Mouse (Mus musculus) adrenal gland, postnatal 36 days (tissue): ENCODE results near the gene Vars. TPM values are rescaled to one million over a fixed set of nuclear protein-coding genes. Genes with fewer than 3 reads are reported as not detected.
"Not testable (repeated sequence)": the region's sequence is repeated elsewhere in the genome, so short reads cannot be mapped to it uniquely, and the experiment has no call there.

Experiments
- DNase-seq, 2 experiments: peaks; one replicate each; pipeline ENCODE4 v3.0.0; 2021; ENCODE audit warnings: mixed read lengths in 1 of 2
- long read RNA-seq, 2 experiments: library from polyadenylated mRNA; stranded (forward); transcript quantifications; one replicate each; pipeline ENCODE4 v2.0.0; 2021; ENCODE audit warnings: borderline sequencing depth in 2 of 2
- total RNA-seq, 2 experiments: library from RNA; stranded (reverse); gene quantifications; 2 replicates each; pipeline ENCODE4 v1.2.3; 2021

Gene Vars
- 10 to 100 TPM; 61.5 to 62.9 TPM for total RNA-seq
- long read RNA-seq, experiment 1, full-length matches to known transcripts: 25 of 60 reads
- long read RNA-seq, experiment 1, partial matches to known transcripts: 29 of 60 reads
- long read RNA-seq, experiment 1, other reads (novel, unspliced or antisense): 6 of 60 reads
- long read RNA-seq, experiment 2, full-length matches to known transcripts: 4 of 19 reads
- long read RNA-seq, experiment 2, partial matches to known transcripts: 14 of 19 reads
- long read RNA-seq, experiment 2, other reads (novel, unspliced or antisense): 1 of 19 reads

- peak; percentile 91 to 93 for DNase-seq
Measured at GRCm38 (mm10) chr17:35000717-35001451, at the start of gene Vars. Gene Vars, plus strand, starts transcription at chr17:35000987.

GRCm38 (mm10) chr17:34951636-34952377 lies 49.0 kb upstream of the Vars start:
- no peak for DNase-seq

GRCm38 (mm10) chr17:34952378-34953040 lies 48.3 kb upstream of the Vars start:
- peak; percentile 82 to 83 for DNase-seq

GRCm38 (mm10) chr17:34953258-34953657 lies 47.5 kb upstream of the Vars start:
- no peak for DNase-seq

- no peak for DNase-seq
Measured at GRCm38 (mm10) chr17:34953904-34954303, 46.9 kb upstream of the Vars start.

GRCm38 (mm10) chr17:34954831-34955230 lies 46.0 kb upstream of the Vars start:
- no peak for DNase-seq

- no peak for DNase-seq
Measured at GRCm38 (mm10) chr17:34955884-34956283, 44.9 kb upstream of the Vars start.

GRCm38 (mm10) chr17:34956340-34956739 lies 44.4 kb upstream of the Vars start:
- DNase-seq: no peak

GRCm38 (mm10) chr17:34957291-34957690 lies 43.5 kb upstream of the Vars start:
- DNase-seq: not testable (repeated sequence)

GRCm38 (mm10) chr17:34957966-34958365 lies 42.8 kb upstream of the Vars start:
- DNase-seq: not testable (repeated sequence)

GRCm38 (mm10) chr17:34958734-34959129 lies 42.1 kb upstream of the Vars start:
- not testable (repeated sequence) for DNase-seq

GRCm38 (mm10) chr17:34959130-34959778 lies 41.5 kb upstream of the Vars start, which contains the start of gene Hspa1b:
Gene Hspa1b, minus strand, starts transcription at chr17:34959238.
- DNase-seq: peak; percentile 84 to 88

GRCm38 (mm10) chr17:34959881-34960515 lies 40.8 kb upstream of the Vars start:
- DNase-seq: peak; percentile 61 to 71

- DNase-seq: no peak
Measured at GRCm38 (mm10) chr17:34960702-34961493, 39.9 kb upstream of the Vars start.

- no peak for DNase-seq
Measured at GRCm38 (mm10) chr17:34962125-34962524, 38.7 kb upstream of the Vars start.

- DNase-seq: no peak
Measured at GRCm38 (mm10) chr17:34962841-34963240, 37.9 kb upstream of the Vars start.

- DNase-seq: peak in 1 of 2 experiments; percentile 35
Measured at GRCm38 (mm10) chr17:34964640-34965049, 36.1 kb upstream of the Vars start.

- DNase-seq: no peak
Measured at GRCm38 (mm10) chr17:34965627-34966026, 35.2 kb upstream of the Vars start.

- peak in 1 of 2 experiments; percentile 39 for DNase-seq
Measured at GRCm38 (mm10) chr17:34969822-34970221, 31.0 kb upstream of the Vars start, which contains the start of gene Gm20481. Gene Gm20481, plus strand, starts transcription at chr17:34969912.

- DNase-seq: not testable (repeated sequence)
Measured at GRCm38 (mm10) chr17:34970850-34971249, 29.9 kb upstream of the Vars start.
